Mouse (Mus musculus): Measurements from ENCODE around the gene Sema3a.

DNA sequence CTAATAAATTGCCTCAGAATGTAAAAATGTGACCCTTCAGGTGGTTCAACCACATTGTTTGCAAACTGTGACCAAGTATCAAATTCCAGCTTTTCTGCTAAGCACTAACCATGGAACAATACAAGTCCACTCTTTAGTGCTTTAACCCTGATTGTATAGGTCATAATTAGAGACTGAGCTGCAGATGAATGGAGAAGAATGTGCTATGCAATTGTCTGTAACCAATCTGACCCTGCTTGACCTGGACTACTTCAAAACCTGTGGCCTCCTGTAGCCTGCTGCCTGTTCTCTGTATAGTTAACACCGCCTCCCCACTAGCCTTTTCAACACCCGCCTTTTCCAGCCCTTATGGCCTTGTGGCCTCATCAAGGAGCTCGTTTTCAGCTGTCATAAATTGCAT is 72.7 kb downstream of the Sema3a start:
- no peak for TF ChIP-seq HCFC1 (IDR thresholded peaks at IDR 0.05; ENCODE audit: borderline replicate concordance, insufficient read depth, low read length)
- no peak for TF ChIP-seq CHD2 (IDR thresholded peaks at IDR 0.05; ENCODE audit: low read depth, low read length)
- TF ChIP-seq MAFK (IDR thresholded peaks at IDR 0.05; ENCODE audit: insufficient read depth, low read depth, low read length), result no peak
- no peak for TF ChIP-seq ZC3H11A (IDR thresholded peaks at IDR 0.05; ENCODE audit: borderline replicate concordance, low read depth, low read length)
- TF ChIP-seq ZNF384 (IDR thresholded peaks at IDR 0.05; ENCODE audit: low read depth, low read length), result no peak

Data from ES-E14 (cell line).